Mouse (Mus musculus): Measurements from ENCODE around the gene Ndufa12.

DNA sequence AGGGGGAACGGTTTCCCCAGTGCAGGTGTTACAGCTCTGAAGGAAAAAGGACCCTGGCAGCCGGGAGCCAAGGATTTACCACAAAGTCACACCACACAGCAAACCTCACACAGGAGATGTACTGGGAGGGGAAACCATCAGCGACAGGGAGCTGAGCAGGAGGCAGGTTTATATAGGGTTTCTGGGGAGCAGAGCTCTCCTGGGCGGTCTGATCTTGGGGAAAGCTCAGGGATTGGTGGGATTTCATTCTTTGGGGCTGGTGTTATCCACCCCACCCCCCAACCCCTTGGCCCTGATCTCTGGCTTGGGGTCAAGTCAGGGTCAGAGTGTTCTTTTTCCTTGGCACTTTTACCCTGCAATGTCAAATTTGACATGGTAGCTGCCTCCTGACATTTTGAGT is 39.1 kb upstream of the Ndufa12 start:
- TF ChIP-seq CHD2 (IDR thresholded peaks at IDR 0.05; ENCODE audit: low read depth, low read length) = no peak
- no peak for TF ChIP-seq MAFK (IDR thresholded peaks at IDR 0.05; ENCODE audit: insufficient read depth, low read depth, low read length)
